Mouse (Mus musculus) liver, adult 2 months (tissue): ENCODE measurements at regions not wholly inside any gene's neighbourhood (a gene's known extent, or its start where the extent isn't known, plus 50 kb on each side); places are given as distances from the start of the nearest gene placed in this dataset.

Experiments
- DNase-seq: peaks from one replicate; pipeline ENCODE4 v3.0.0-alpha.2; 2011; ENCODE audit warnings: low read depth, low spot score; ENCODE audit errors: extremely low read depth
- H3K27ac ChIP-seq: fragments of 200-500 bp; replicated peaks from 2 replicates; pipeline ENCODE4 v1.5.1; 2012; ENCODE audit warnings: low read depth, mild to moderate bottlenecking, control low read depth, inconsistent platforms, low read length; ENCODE audit not compliant: insufficient read depth
- H3K27me3 ChIP-seq: fragments of 200-500 bp; 2 replicates; pipeline ENCODE4 v1.6.1; 2012; ENCODE audit warnings: mild to moderate bottlenecking, moderate library complexity, low read length, inconsistent platforms; ENCODE audit not compliant: control insufficient read depth, insufficient read depth
- H3K36me3 ChIP-seq: fragments of 200-500 bp; 2 replicates; pipeline ENCODE4 v1.6.1; 2012; ENCODE audit warnings: low read length, inconsistent platforms; ENCODE audit not compliant: control insufficient read depth, insufficient read depth
- H3K4me1 ChIP-seq: fragments of 200-500 bp; 2 replicates; pipeline ENCODE4 v1.6.1; 2011; ENCODE audit warnings: low read length; ENCODE audit not compliant: control insufficient read depth, insufficient read depth
- H3K4me3 ChIP-seq: fragments of 200-500 bp; 2 replicates; pipeline ENCODE4 v1.5.1; 2011; ENCODE audit warnings: low read depth, mild to moderate bottlenecking, control low read depth, low read length, moderate library complexity; ENCODE audit not compliant: insufficient read depth
- H3K79me2 ChIP-seq: fragments of 200-500 bp; 2 replicates; pipeline ENCODE4 v1.6.1; 2012; ENCODE audit warnings: inconsistent platforms, mild to moderate bottlenecking, low read length, moderate library complexity; ENCODE audit not compliant: control insufficient read depth, insufficient read depth
- H3K9ac ChIP-seq: fragments of 200-500 bp; 2 replicates; pipeline ENCODE4 v1.6.1; 2012; ENCODE audit warnings: low read depth, mild to moderate bottlenecking, control low read depth, inconsistent platforms, low read length
- CTCF ChIP-seq: fragments of 200-500 bp; IDR thresholded peaks from 2 replicates; pipeline ENCODE4 v1.5.1; 2011; ENCODE audit warnings: low read depth, low read length, control low read depth
- POLR2A ChIP-seq: fragments of 200-500 bp; IDR thresholded peaks from 2 replicates; pipeline ENCODE4 v1.6.1; 2011; ENCODE audit warnings: low read length, control low read depth; ENCODE audit not compliant: insufficient read depth; ENCODE audit errors: extremely low read depth
- WGBS: fragments of 180-500 bp; shearing (Covaris S2); methylation state at CpG from one replicate; pipeline ENCODE4 v1.1.7; 2018; 5-methylcytosine and 5-hydroxymethylcytosine counted together

GRCm38 (mm10) chr10:47365016-47365538, 1787.4 kb downstream of the Hace1 start:
- Histone ChIP-seq H3K27me3 (no peaks in the 10 kb centered on the region), H3K4me3 (no peak overlapping the region), H3K4me1 (no peaks in the 10 kb centered on the region), H3K79me2 (no peaks in the 10 kb centered on the region), H3K36me3 (no peaks in the 10 kb centered on the region), H3K27ac (no peak overlapping the region), H3K9ac (no peak overlapping the region)
- DNase-seq = no peak
- 59% methylated on average over 1 of the region's 1 CpGs for WGBS
- no peak for TF ChIP-seq CTCF
- no peak for TF ChIP-seq POLR2A

- no peak for TF ChIP-seq CTCF
- no peak for TF ChIP-seq POLR2A
- no peak overlapping the region for H3K27ac ChIP-seq
- no peak overlapping the region for H3K9ac ChIP-seq
- no peaks in the 10 kb centered on the region for H3K36me3 ChIP-seq
- no peak overlapping the region for H3K4me3 ChIP-seq
- H3K79me2 ChIP-seq = no peaks in the 10 kb centered on the region
- DNase-seq = peak; percentile 55
- H3K4me1 ChIP-seq = no peaks in the 10 kb centered on the region
- 35% methylated on average over 2 of the region's 2 CpGs for WGBS
- H3K27me3 ChIP-seq = no peaks in the 10 kb centered on the region
Observed at GRCm38 (mm10) chr10:47366804-47367203, 1789.2 kb downstream of the Hace1 start.

GRCm38 (mm10) chr10:47403492-47403891, 1825.9 kb downstream of the Hace1 start:
- no peak for TF ChIP-seq CTCF
- DNase-seq = no peak
- Histone ChIP-seq H3K4me3 (no peak overlapping the region), H3K36me3 (no peaks in the 10 kb centered on the region), H3K27me3 (no peaks in the 10 kb centered on the region), H3K27ac (no peak overlapping the region), H3K9ac (no peak overlapping the region), H3K4me1 (no peaks in the 10 kb centered on the region), H3K79me2 (no peaks in the 10 kb centered on the region)
- WGBS = 41% methylated on average over 1 of the region's 1 CpGs

GRCm38 (mm10) chr10:47426505-47426904, 1848.9 kb downstream of the Hace1 start:
- Histone ChIP-seq H3K9ac (no peak overlapping the region), H3K79me2 (no peaks in the 10 kb centered on the region), H3K27me3 (no peaks in the 10 kb centered on the region), H3K36me3 (no peaks in the 10 kb centered on the region), H3K4me3 (no peak overlapping the region), H3K4me1 (no peaks in the 10 kb centered on the region), H3K27ac (no peak overlapping the region)
- 71% methylated on average over 7 of the region's 7 CpGs for WGBS
- no peak for DNase-seq
- TF ChIP-seq CTCF (no peak), POLR2A (no peak)
